Mouse (Mus musculus): ENCODE results near the gene Ugt1a9. TPM values are rescaled to one million over a fixed set of nuclear protein-coding genes. Genes with fewer than 3 reads are reported as not detected.
A peak's percentile ranks its signal among the peaks of the same experiment; 100 is the strongest.

The Ugt1a9 gene
- polyA plus RNA-seq, 1 experiment from 2014 or later: not detected

GRCm38 (mm10) chr1:88253106-88253505, 182.5 kb downstream of the Ugt1a9 start:
- H3K27ac ChIP-seq: no peak overlapping the region
- no peak overlapping the region for H3K9ac ChIP-seq
- no peak overlapping the region for H3K4me2 ChIP-seq (replicated peaks)
- no peaks in the 10 kb centered on the region for H3K36me3 ChIP-seq
- ATAC-seq (ENCODE audit: low FRiP score, low read depth): no peak
- H3K4me3 ChIP-seq: no peak overlapping the region
- H3K27me3 ChIP-seq: no peaks in the 10 kb centered on the region
- 75% methylated on average over 8 of the region's 8 CpGs for WGBS
- H3K9me3 ChIP-seq: peaks cover 86% of the 10 kb centered on the region
- H3K4me1 ChIP-seq: no peaks in the 10 kb centered on the region

GRCm38 (mm10) chr1:88253540-88253939, 182.9 kb downstream of the Ugt1a9 start:
- WGBS: 68% methylated on average over 6 of the region's 6 CpGs
- Histone ChIP-seq H3K36me3 (no peaks in the 10 kb centered on the region), H3K27ac (no peak overlapping the region), H3K4me3 (no peak overlapping the region), H3K9ac (no peak overlapping the region), H3K27me3 (no peaks in the 10 kb centered on the region), H3K4me1 (no peaks in the 10 kb centered on the region), H3K4me2 (replicated peaks) (no peak overlapping the region), H3K9me3 (peaks cover 85% of the 10 kb centered on the region)
- no peak for ATAC-seq (ENCODE audit: low FRiP score, low read depth)

GRCm38 (mm10) chr1:88254793-88255465, 184.3 kb downstream of the Ugt1a9 start:
- no peaks in the 10 kb centered on the region for H3K27me3 ChIP-seq
- peaks cover 8% of the 10 kb centered on the region for H3K36me3 ChIP-seq
- H3K4me1 ChIP-seq: no peaks in the 10 kb centered on the region
- no peak for ATAC-seq (ENCODE audit: low FRiP score, low read depth)
- H3K4me2 ChIP-seq (replicated peaks): no peak overlapping the region
- peaks cover 77% of the 10 kb centered on the region for H3K9me3 ChIP-seq
- H3K4me3 ChIP-seq: no peak overlapping the region
- no peak overlapping the region for H3K27ac ChIP-seq
- 87% methylated on average over 12 of the region's 12 CpGs for WGBS
- no peak overlapping the region for H3K9ac ChIP-seq

- H3K36me3 ChIP-seq: peaks cover 14% of the 10 kb centered on the region
- no peaks in the 10 kb centered on the region for H3K4me1 ChIP-seq
- H3K27me3 ChIP-seq: no peaks in the 10 kb centered on the region
- no peak overlapping the region for H3K4me2 ChIP-seq (replicated peaks)
- ATAC-seq (ENCODE audit: low FRiP score, low read depth): no peak
- H3K27ac ChIP-seq: no peak overlapping the region
- H3K9me3 ChIP-seq: peaks cover 72% of the 10 kb centered on the region
- H3K9ac ChIP-seq: no peak overlapping the region
- 57% methylated on average over 2 of the region's 2 CpGs for WGBS
- no peak overlapping the region for H3K4me3 ChIP-seq
These were observed 184.9 kb downstream of the Ugt1a9 start for GRCm38 (mm10) chr1:88255466-88255857.

GRCm38 (mm10) chr1:88255989-88256754, 185.6 kb downstream of the Ugt1a9 start:
- H3K27me3 ChIP-seq: no peaks in the 10 kb centered on the region
- H3K36me3 ChIP-seq: peaks cover 21% of the 10 kb centered on the region
- ATAC-seq (ENCODE audit: low FRiP score, low read depth): no peak
- H3K4me3 ChIP-seq: no peak overlapping the region
- 77% methylated on average over 13 of the region's 13 CpGs for WGBS
- H3K27ac ChIP-seq: no peak overlapping the region
- H3K9me3 ChIP-seq: peaks cover 71% of the 10 kb centered on the region
- no peaks in the 10 kb centered on the region for H3K4me1 ChIP-seq
- H3K4me2 ChIP-seq (replicated peaks): no peak overlapping the region
- no peak overlapping the region for H3K9ac ChIP-seq

- Histone ChIP-seq H3K36me3 (peaks cover 30% of the 10 kb centered on the region), H3K27ac (no peak overlapping the region), H3K9me3 (peaks cover 74% of the 10 kb centered on the region), H3K4me1 (no peaks in the 10 kb centered on the region), H3K4me2 (replicated peaks) (no peak overlapping the region), H3K9ac (no peak overlapping the region), H3K27me3 (no peaks in the 10 kb centered on the region), H3K4me3 (no peak overlapping the region)
- 73% methylated on average over 10 of the region's 10 CpGs for WGBS
- ATAC-seq (ENCODE audit: low FRiP score, low read depth): no peak
These were observed 186.5 kb downstream of the Ugt1a9 start for GRCm38 (mm10) chr1:88256886-88257663.

GRCm38 (mm10) chr1:88257681-88258080, 187.1 kb downstream of the Ugt1a9 start:
- Histone ChIP-seq H3K4me2 (replicated peaks) (no peak overlapping the region), H3K27ac (no peak overlapping the region), H3K27me3 (no peaks in the 10 kb centered on the region), H3K4me1 (peaks cover 3% of the 10 kb centered on the region; the same call in 1 of the 2 replicates), H3K36me3 (peaks cover 36% of the 10 kb centered on the region), H3K9me3 (peaks cover 68% of the 10 kb centered on the region), H3K9ac (no peak overlapping the region), H3K4me3 (no peak overlapping the region)
- WGBS: 82% methylated on average over 6 of the region's 6 CpGs
- no peak for ATAC-seq (ENCODE audit: low FRiP score, low read depth)

- H3K4me2 ChIP-seq (replicated peaks): no peak overlapping the region
- no peak overlapping the region for H3K9ac ChIP-seq
- peaks cover 43% of the 10 kb centered on the region for H3K36me3 ChIP-seq
- H3K4me1 ChIP-seq: peaks cover 3% of the 10 kb centered on the region; the same call in 1 of the 2 replicates
- no peaks in the 10 kb centered on the region for H3K27me3 ChIP-seq
- peaks cover 64% of the 10 kb centered on the region for H3K9me3 ChIP-seq
- H3K4me3 ChIP-seq: no peak overlapping the region
- ATAC-seq (ENCODE audit: low FRiP score, low read depth): no peak
- WGBS: 71% methylated on average over 6 of the region's 6 CpGs
- H3K27ac ChIP-seq: no peak overlapping the region
These were observed 187.8 kb downstream of the Ugt1a9 start for GRCm38 (mm10) chr1:88258361-88258760.

GRCm38 (mm10) chr1:88258881-88259642, 188.5 kb downstream of the Ugt1a9 start:
- Histone ChIP-seq H3K4me2 (replicated peaks) (no peak overlapping the region), H3K27me3 (no peaks in the 10 kb centered on the region), H3K27ac (no peak overlapping the region), H3K9ac (no peak overlapping the region), H3K4me1 (peaks cover 3% of the 10 kb centered on the region; the same call in 1 of the 2 replicates), H3K9me3 (peaks cover 59% of the 10 kb centered on the region), H3K36me3 (peaks cover 50% of the 10 kb centered on the region), H3K4me3 (no peak overlapping the region)
- 76% methylated on average over 8 of the region's 8 CpGs for WGBS
- ATAC-seq (ENCODE audit: low FRiP score, low read depth): no peak

GRCm38 (mm10) chr1:88259643-88260024, 189.0 kb downstream of the Ugt1a9 start:
- Histone ChIP-seq H3K27ac (no peak overlapping the region), H3K27me3 (no peaks in the 10 kb centered on the region), H3K4me1 (peaks cover 3% of the 10 kb centered on the region; the same call in 1 of the 2 replicates), H3K4me2 (replicated peaks) (no peak overlapping the region), H3K9ac (no peak overlapping the region), H3K36me3 (peaks cover 55% of the 10 kb centered on the region), H3K9me3 (peaks cover 57% of the 10 kb centered on the region), H3K4me3 (no peak overlapping the region)
- 75% methylated on average over 4 of the region's 4 CpGs for WGBS
- ATAC-seq (ENCODE audit: low FRiP score, low read depth): no peak

GRCm38 (mm10) chr1:88260114-88260513, 189.5 kb downstream of the Ugt1a9 start:
- Histone ChIP-seq H3K4me2 (replicated peaks) (no peak overlapping the region), H3K9me3 (peaks cover 52% of the 10 kb centered on the region), H3K9ac (no peak overlapping the region), H3K4me3 (no peak overlapping the region), H3K4me1 (peaks cover 3% of the 10 kb centered on the region; the same call in 1 of the 2 replicates), H3K27ac (no peak overlapping the region), H3K36me3 (peaks cover 60% of the 10 kb centered on the region), H3K27me3 (no peaks in the 10 kb centered on the region)
- 0 out of 2 replicates have a peak, but pooled peaks have one; percentile 1 for ATAC-seq (ENCODE audit: low FRiP score, low read depth)
- 82% methylated on average over 6 of the region's 6 CpGs for WGBS

Data from limb, embryonic 13.5 days (tissue).